Mouse (Mus musculus) megakaryocyte, embryonic 14.5 days (primary cell): Measurements from ENCODE around the gene Med29.

Source experiments
- FLI1 ChIP-seq: IDR thresholded peaks from 2 replicates; pipeline ENCODE4 v1.6.1; 2012; ENCODE audit warnings: low read length, inconsistent platforms, mixed read lengths
- GATA1 ChIP-seq: IDR thresholded peaks from 3 replicates; pipeline ENCODE4 v1.6.1; 2012; ENCODE audit warnings: mixed read lengths, low read length, inconsistent platforms, borderline replicate concordance

DNA sequence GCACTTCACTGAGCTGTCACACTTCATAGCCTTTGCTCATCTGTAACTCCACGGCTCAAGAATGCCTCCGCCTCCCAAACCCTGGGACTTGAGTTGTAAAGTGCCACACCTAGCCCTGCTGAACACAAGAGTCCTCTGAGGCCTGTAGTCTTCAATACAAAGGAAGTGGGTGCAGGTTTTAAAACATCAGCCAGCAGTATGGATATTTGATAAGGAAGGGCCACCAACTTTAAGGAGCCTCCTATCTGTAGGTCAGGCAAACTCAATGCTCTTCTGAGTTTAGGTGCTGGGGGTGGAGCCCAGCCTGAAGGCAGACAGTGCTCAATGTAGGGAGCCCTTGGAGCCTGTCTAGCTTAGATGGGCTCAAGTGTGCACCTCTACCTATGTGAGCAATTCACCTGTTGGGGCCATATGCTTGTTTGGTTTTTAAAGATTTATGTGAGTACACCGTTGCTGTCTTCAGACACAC is 38.4 kb downstream of the Med29 start:
- TF ChIP-seq GATA1 (no peak), FLI1 (no peak)
